Mouse (Mus musculus) activated CD4-positive, CD25-positive, alpha-beta regulatory T cell, adult 4 months (primary cell): ENCODE results near the gene Irf6. TPM values are rescaled to one million over a fixed set of nuclear protein-coding genes. Genes with fewer than 3 reads are reported as not detected.

Source experiments
- ATAC-seq: one replicate; pipeline ENCODE4 v1.8.0; 2017
- polyA plus RNA-seq, 2 experiments: library from polyadenylated mRNA; unstranded; fragments of 100-300 nt; shearing (Covaris generic); gene quantifications; one replicate each; pipeline ENCODE4 v1.2.1; 2017

Gene Irf6
- polyA plus RNA-seq, 2 experiments from 2014 or later: 3.5 to 5.9 TPM

GRCm38 (mm10) chr1:193200640-193201382 is 47.9 kb downstream of the Irf6 start:
- peak; percentile 47 for ATAC-seq

- peak; percentile 92 for ATAC-seq
Observed at GRCm38 (mm10) chr1:193201383-193201778, 48.5 kb downstream of the Irf6 start, which contains the start of gene Traf3ip3. Traf3ip3 (minus strand) TSS chr1:193201703.

- no peak for ATAC-seq
Observed at GRCm38 (mm10) chr1:193203821-193204220, 50.9 kb downstream of the Irf6 start.

GRCm38 (mm10) chr1:193205431-193205830 is 52.5 kb downstream of the Irf6 start:
- no peak for ATAC-seq

- ATAC-seq: peak; percentile 65
Observed at GRCm38 (mm10) chr1:193207503-193207902, 54.6 kb downstream of the Irf6 start, which contains the start of gene Lamb3. Lamb3 (plus strand) TSS chr1:193207699.

GRCm38 (mm10) chr1:193208178-193208577 is 55.3 kb downstream of the Irf6 start:
- peak; percentile 87 for ATAC-seq

- ATAC-seq: no peak
Observed at GRCm38 (mm10) chr1:193211371-193211770, 58.5 kb downstream of the Irf6 start.

GRCm38 (mm10) chr1:193214053-193214452 is 61.1 kb downstream of the Irf6 start:
- ATAC-seq: no peak

- ATAC-seq: no peak
Observed at GRCm38 (mm10) chr1:193216000-193216399, 63.1 kb downstream of the Irf6 start.

GRCm38 (mm10) chr1:193220408-193220807 is 67.5 kb downstream of the Irf6 start:
- ATAC-seq: no peak

Other genes with a start within 250 kb of the Irf6 start
- under 1 TPM; 0.12 to 0.25 TPM for gene Syt14, start 117.3 kb upstream of the Irf6 start, polyA plus RNA-seq
- gene Diexf, start 22.8 kb upstream of the Irf6 start, polyA plus RNA-seq: 1 to 10 TPM; 6.8 to 7.1 TPM
- 10 to 100 TPM in 1 of 2 experiments, 1 to 10 TPM in 1; 9.8 to 16.4 TPM for gene A130010J15Rik, start 14.9 kb downstream of the Irf6 start, polyA plus RNA-seq
- 100 to 1,000 TPM; 269 to 282 TPM for gene Traf3ip3, start 48.6 kb downstream of the Irf6 start, polyA plus RNA-seq
- gene Lamb3, start 54.6 kb downstream of the Irf6 start, polyA plus RNA-seq: 10 to 100 TPM; 17.1 to 18.9 TPM
- gene Hsd11b1, start 111.0 kb downstream of the Irf6 start, polyA plus RNA-seq: 100 to 1,000 TPM; 194 to 217 TPM
- under 1 TPM; 0.61 to 0.78 TPM for gene G0s2, start 120.1 kb downstream of the Irf6 start, polyA plus RNA-seq
- gene Camk1g, start 217.2 kb downstream of the Irf6 start, polyA plus RNA-seq: not detected